Mouse (Mus musculus) C2C12 (cell line): Measurements from ENCODE around the gene Ccdc141.

ENCODE experiments used
- CTCF ChIP-seq: IDR thresholded peaks from one replicate; pipeline ENCODE4 v1.5.1; 2011; ENCODE audit not compliant: control insufficient read depth, insufficient read depth, insufficient read length
- FOSL1 ChIP-seq: IDR thresholded peaks from one replicate; pipeline ENCODE4 v1.8.0; 2011; ENCODE audit warnings: mild to moderate bottlenecking, low read length; ENCODE audit not compliant: poor library complexity, insufficient read depth, severe bottlenecking
- MAX ChIP-seq: IDR thresholded peaks from one replicate; pipeline ENCODE4 v1.6.1; 2011; ENCODE audit warnings: mild to moderate bottlenecking, control low read depth
- MYOD1 ChIP-seq: IDR thresholded peaks from one replicate; pipeline ENCODE4 v1.6.1; 2011; ENCODE audit warnings: low read depth; ENCODE audit not compliant: control insufficient read depth, insufficient read length
- USF1 ChIP-seq: IDR thresholded peaks from one replicate; pipeline ENCODE4 v1.6.1; 2011; ENCODE audit warnings: low read depth, mild to moderate bottlenecking, control low read depth, moderate library complexity

DNA sequence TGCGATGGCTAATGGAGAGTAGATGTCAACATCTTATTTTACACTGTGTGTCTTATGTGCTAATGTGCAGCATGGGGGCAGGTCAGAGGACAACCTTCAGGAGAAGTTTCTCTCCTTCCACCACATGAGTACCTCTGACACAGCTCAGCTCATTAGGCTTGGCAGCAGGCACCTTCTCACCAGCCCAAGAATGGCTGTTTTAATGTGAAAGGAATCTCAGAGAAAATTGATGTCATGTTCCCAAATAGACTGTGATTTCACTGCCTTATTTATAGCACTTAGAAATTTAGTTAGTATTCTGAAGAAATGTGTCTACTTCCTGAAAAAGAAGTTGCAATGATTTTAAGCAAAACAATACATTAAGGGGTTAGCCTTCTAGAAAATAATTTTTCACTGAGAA, 31.5 kb upstream of the Ccdc141 start:
- TF ChIP-seq CTCF (no peak), USF1 (no peak), MYOD1 (no peak), MAX (no peak), FOSL1 (no peak)
